Mouse (Mus musculus) adrenal gland, postnatal 36 days (tissue): ENCODE data around the gene Gng13. TPM values are rescaled to one million over a fixed set of nuclear protein-coding genes. Genes with fewer than 3 reads are reported as not detected.

Experiments
- DNase-seq, 2 experiments: peaks; one replicate each; pipeline ENCODE4 v3.0.0; 2021; ENCODE audit warnings: mixed read lengths in 1 of 2
- long read RNA-seq, 2 experiments: library from polyadenylated mRNA; stranded (forward); transcript quantifications; one replicate each; pipeline ENCODE4 v2.0.0; 2021; ENCODE audit warnings: borderline sequencing depth in 2 of 2
- total RNA-seq, 2 experiments: library from RNA; stranded (reverse); gene quantifications; 2 replicates each; pipeline ENCODE4 v1.2.3; 2021

The Gng13 gene
- 1 to 10 TPM; 1.7 to 2.3 TPM for total RNA-seq
- long read RNA-seq, experiment 1 = 0 reads
- long read RNA-seq, experiment 2 = 0 reads

GRCm38 (mm10) chr17:25716711-25717637, at the start of gene Gng13:
TSS of gene Gng13 (plus strand) at chr17:25717171.
- DNase-seq = peak; percentile 39 to 46

DNA sequence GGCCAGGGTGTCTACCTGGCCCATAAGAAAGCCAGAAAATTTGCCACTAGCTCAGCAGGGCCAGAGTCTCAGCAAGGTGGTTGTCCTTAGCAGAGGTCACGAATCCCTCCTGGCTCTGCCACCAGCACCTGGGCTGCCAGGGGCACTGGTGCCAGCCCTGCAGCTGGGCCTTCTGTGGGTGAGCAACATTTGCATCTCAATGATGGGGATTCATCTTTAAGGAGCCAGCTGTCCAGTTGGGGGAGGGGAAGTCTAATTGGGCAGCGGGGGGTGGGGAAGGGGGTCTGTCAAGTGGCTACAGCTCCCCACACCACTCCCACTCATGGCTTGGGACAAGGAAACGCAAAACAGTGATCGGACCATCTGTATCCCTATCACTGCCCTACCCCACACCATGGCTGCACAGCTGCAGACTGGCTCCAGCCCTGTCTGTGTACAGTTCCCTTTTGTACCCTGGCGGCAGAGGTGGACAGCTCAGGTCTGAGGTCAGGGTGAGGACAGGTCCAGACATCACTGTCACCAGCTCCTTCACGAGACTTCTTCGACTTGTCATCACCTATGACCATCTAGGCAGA, 48.4 kb upstream of the Gng13 start:
- no peak for DNase-seq

DNA sequence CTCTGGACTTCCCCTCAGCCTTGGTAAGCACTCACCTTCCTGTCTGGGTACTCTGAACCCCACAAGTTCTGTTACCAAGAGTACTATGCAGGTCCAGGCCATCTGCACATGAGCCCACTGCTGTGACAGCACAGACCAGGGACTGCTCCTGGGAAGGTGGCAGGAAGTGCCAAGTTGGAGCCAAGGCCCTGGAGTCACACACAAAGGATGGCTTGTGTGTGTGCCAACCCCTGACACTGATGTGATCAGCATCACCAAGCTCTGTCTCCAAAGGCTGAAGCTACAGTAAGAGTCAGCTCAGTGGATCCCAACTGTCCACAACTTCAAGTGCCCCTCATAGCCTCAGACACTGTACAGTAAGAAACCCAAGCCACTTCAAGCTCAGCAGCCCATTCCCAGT, 44.0 kb upstream of the Gng13 start:
- no peak for DNase-seq

DNA sequence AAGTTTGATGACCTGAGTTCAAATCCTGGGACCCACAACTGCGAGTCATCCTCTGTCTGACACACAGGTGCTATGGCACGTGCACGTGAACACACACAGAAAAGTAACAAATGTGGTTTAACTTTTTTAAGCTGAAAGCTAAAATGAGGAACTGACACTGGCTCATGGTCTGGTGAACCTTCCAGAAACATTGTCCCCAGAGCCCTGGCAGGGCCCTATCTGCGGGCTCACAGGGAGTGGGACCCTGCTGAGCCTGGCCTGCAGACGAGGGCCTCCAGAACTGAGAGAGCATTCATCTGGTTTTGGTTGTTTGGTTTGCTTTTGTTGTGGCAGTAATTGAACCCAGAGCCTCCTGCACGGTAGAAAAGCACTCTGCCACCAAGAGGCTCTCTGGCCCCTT, 39.0 kb upstream of the Gng13 start:
- no peak for DNase-seq

DNA sequence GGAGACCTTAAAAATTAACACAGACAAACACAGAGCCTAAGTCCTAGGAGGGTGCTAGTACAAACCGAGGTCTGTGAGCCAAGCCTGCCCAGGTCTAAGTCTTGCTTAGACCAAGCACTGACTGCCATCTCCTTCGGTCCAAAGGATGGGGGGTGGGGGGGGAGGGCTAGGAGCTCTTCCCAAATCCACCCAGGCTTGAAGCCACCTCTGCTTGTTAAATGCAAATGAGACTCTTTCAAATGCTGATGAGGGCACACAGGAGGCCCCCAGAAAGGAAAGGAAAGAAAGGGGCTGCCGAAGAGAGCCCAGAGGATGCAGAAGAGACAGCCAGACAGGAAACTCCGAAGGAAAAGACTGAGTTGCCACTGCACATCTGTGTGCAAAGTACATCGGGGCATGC, 37.2 kb upstream of the Gng13 start:
- no peak for DNase-seq

DNA sequence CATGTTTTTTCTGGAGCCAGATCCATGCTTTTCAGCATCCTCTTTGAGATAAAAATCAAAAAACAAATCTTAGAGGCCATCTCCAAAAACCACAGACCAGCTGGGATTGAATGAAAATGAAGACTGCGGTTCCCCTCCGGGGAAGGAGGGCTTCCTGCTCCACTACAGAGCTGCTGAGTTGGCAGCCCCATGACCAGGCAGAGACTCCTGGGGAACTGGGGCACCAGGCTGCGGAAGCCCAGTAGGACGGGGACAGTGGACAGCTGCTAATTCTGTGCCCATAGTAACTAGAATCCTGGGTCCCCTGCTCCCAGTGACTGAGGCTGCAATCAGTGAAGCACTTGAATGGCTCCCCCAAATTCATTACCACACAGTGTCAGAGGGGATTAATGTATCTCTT, 35.3 kb upstream of the Gng13 start:
- no peak for DNase-seq

- DNase-seq = peak in 1 of 2 experiments; percentile 5
Observed at GRCm38 (mm10) chr17:25686323-25686722, 30.6 kb upstream of the Gng13 start.

DNA sequence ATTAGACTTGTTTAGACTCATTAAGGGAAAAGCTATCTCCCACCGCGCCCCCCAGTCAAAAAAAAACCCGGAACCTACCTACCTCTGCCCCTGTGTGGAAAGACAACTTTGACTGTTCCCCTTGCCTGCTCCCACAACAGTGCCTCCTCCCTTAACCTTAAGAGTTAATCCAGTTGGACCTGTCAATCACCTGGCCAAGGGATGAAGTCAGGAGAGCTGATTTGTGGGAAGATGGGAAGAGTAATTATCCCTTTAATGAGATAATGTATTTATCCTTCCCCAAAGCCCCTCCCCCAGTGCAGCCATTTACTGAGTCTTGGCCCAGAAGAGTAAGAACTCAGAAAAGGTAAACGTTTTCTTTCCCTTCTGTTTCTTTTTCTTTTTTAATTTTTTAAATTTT, 28.0 kb upstream of the Gng13 start:
- no peak for DNase-seq

GRCm38 (mm10) chr17:25696263-25696662, 20.7 kb upstream of the Gng13 start:
- DNase-seq = no peak

- DNase-seq = peak; percentile 70 to 80
Observed at GRCm38 (mm10) chr17:25698446-25698845, 18.5 kb upstream of the Gng13 start.

GRCm38 (mm10) chr17:25700863-25701496, 16.0 kb upstream of the Gng13 start:
- no peak for DNase-seq

GRCm38 (mm10) chr17:25709994-25710393, 7.0 kb upstream of the Gng13 start:
- DNase-seq = no peak

DNA sequence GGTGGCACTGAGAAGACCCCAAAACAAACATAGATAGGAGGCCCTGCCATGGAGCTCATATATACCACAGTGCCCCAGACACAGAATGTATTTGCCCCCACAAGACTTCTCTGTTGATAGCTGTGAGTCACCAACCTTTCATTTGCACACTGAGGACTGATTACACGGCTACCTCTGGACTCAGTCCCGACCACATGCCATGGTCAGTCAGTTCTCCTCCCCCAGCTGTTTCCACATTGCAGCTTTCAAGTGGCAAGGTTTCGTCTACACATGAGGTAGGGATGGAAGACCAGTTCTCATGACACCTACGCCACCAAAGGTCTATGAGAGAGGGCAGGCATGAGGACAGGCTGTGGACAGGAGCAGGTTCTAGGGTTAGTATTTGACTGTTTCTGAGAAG, 5.8 kb upstream of the Gng13 start:
- DNase-seq = no peak

DNA sequence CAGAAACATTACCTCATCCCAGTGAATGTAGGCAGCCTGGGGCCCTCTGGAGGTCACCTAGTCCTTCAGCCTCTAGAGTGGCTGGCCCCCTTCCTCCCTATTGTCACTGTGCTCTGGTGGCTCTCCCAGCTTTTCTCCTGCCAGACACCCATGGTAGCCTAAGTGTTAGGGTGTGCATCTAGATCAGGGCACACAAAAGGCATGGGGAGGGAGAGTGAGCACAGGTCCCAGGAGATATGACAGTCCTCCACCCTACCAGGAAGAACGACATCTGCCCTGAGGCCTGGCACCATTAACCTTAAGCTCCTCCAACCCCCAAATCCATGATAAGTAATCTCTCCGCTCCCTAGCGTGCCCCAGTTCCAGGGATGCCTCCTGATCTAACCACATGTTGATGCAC, 1.3 kb upstream of the Gng13 start:
- no peak for DNase-seq

DNA sequence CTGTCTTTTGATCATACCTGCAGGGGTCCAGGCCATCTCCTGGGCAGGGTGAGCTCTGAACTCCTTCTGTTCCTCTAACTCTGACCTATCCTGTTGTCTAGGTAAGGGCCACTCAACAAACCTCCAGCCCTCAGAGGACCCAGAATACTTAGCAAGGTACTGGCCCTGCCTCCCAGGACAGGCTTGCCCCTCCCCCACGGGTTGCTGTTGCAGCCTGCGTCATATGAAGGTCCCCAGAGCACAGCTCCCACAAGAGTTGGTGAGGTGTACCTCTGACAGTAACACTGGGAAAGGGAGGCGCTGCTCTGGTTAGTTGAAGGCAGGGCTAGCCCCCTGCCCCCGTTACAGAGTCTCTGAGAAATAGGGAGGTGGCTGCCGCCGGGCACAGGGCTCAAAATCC, 841 bp upstream of the Gng13 start:
- DNase-seq = no peak

DNA sequence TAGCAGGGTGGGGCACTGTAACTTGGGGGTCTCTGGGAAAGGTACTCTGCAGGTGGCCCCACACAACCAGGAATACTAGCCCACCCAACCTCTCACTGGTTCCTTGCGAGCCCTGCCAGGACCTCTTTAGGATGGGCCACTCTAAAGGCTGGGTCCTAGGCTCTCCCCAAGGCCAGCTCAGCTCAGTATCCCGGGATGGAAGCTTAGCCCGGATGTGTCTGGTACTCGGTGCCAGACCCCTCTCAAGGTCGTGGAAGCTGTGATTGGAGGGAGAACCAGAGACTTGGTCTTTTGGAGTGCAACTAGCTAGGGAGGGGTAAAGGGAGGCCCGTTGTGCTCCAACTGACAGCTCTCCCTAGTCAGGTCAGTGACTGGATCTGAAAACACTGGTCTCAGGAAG, 720 bp downstream of the Gng13 start:
- DNase-seq = no peak

GRCm38 (mm10) chr17:25721476-25721875, 4.5 kb downstream of the Gng13 start:
- no peak for DNase-seq

- no peak for DNase-seq
Observed at GRCm38 (mm10) chr17:25723470-25723869, 6.5 kb downstream of the Gng13 start.

DNA sequence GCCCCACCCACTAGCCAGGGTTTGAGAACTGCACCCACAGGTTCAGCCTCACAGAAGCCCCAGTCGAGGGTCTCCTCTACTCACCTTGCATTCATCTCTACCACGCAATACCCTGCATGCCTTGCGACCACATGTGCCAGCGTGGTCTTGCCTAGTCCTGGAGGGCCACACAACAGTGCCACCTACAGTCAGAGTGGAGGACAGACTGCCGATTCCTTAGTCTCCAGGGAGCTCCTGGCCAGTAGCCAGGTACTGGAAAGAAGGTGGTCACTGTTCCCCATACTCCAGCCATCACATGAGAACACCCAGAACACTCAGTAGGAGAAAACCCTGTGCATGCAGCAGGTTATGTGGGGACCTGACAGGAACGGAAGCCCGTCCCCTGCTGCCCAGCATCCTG, 6.9 kb downstream of the Gng13 start:
- no peak for DNase-seq

- DNase-seq = no peak
Observed at GRCm38 (mm10) chr17:25725264-25725663, 8.3 kb downstream of the Gng13 start.

DNA sequence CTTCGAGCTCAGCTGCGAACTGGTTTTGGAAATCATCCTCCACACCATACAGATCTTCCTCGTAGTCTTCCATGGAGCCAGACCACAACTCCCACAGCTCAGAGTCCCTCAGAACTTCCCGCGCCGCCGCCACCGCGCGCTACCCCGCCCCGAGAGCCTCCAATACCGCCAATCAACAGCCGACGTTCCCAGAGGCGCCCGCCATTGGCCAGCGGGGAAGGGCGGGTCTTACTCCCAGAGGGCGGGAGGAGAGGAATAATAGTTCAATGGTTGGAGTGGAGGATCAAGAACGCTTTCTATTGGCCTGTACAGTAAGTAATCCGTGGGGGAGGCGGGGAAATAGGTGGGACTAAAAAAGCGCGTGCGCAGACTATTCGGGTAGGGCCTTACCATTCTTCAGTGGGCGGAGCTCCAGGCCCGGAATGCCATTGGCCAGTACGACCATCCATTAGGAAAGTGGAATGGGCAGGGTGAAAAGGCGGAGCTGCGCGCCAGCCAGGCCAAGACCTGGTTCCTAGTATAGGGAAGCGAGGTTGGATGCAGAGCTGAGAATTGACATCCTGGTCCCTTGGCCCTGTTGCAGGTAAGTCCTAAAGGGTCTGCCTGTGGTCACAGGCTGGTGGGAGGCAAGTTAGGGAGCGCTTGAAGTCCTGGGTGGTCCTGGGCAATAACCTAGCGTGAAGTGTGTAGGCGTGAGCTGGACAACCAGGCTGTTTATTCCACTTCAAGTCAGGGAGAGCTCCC, 10.5 kb downstream of the Gng13 start, which contains the start of the genes Chtf18 and Rpusd1:
Chtf18 (minus strand) TSS at position 155 of the 744 bp plus-strand sequence.
Rpusd1 (plus strand) TSS at position 406 of the 744 bp plus-strand sequence.
- DNase-seq = peak; percentile 99

GRCm38 (mm10) chr17:25728009-25728270, 11.0 kb downstream of the Gng13 start:
- DNase-seq = peak; percentile 43 to 53
